In the genomic region with DNA sequence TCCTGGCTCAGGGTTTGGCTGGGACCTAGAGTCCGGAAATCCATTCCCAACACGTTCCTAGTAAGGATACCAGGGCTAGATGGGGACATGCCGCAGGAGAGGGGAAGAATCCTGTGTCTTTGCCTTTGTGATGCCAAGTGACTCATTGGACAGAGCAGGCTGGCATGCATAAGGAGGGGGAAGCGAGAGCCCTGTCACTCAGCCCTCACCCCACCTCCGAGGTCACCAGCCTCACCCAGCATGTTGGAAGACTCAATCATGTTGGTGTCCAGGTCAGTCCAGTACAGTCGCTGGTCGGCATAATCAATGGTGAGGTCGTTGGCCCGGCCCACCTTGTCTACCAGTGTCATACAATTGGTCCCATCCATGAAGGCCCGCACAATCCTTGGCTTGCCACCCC, we compare ENCODE assay signal across 20 mouse cellular contexts.
"Had no signal": no experiment of that assay in that cellular context is flagged by ENCODE, and none has a peak within 500 bp of the region (broad histone marks: within the 10 kb centered on the region; RNA-seq: fewer than 3 reads in every experiment).

No protein-coding gene starts in this region.

- DNase-seq: kidney, adult 18-20 months; kidney, adult 9 months; kidney, postnatal 14 days; kidney, postnatal 4 days; left cerebral cortex, postnatal 4 days; lung, adult 18-20 months; lung, postnatal 10 days; lung, postnatal 36 days; retina, postnatal 1 day; right cerebral cortex, postnatal 25 days; thymus, postnatal 36 days had no signal

- H3K27ac ChIP-seq: limb, embryonic 12.5 days; limb, embryonic 15.5 days; liver, embryonic 14.5 days; lung, embryonic 15.5 days; midbrain, embryonic 10.5 days; midbrain, embryonic 13.5 days; neural tube, embryonic 13.5 days had no signal

- H3K27me3 ChIP-seq: limb, embryonic 12.5 days; limb, embryonic 15.5 days; lung, embryonic 15.5 days; midbrain, embryonic 13.5 days; neural tube, embryonic 13.5 days had no signal

- H3K4me1 ChIP-seq: limb, embryonic 12.5 days; limb, embryonic 15.5 days; megakaryocyte, embryonic 14.5 days; midbrain, embryonic 10.5 days; midbrain, embryonic 13.5 days; neural tube, embryonic 13.5 days had no signal

- H3K4me3 ChIP-seq: limb, embryonic 12.5 days; limb, embryonic 15.5 days; lung, embryonic 15.5 days; megakaryocyte, embryonic 14.5 days; midbrain, embryonic 10.5 days; midbrain, embryonic 13.5 days; myocyte; neural tube, embryonic 13.5 days had no signal
